Mouse (Mus musculus) gastrocnemius, adult 8-10 months (tissue): ENCODE measurements around the gene Olfr616. TPM values are rescaled to one million over a fixed set of nuclear protein-coding genes. Genes with fewer than 3 reads are reported as not detected.
"Not testable (repeated sequence)": the region's sequence is repeated elsewhere in the genome, so short reads cannot be mapped to it uniquely, and the experiment has no call there.

Source experiments
- DNase-seq, 2 experiments: peaks; one replicate each; pipeline ENCODE4 v3.0.0; 2022; ENCODE audit warnings: low spot score in 2 of 2
- microRNA-seq: library from miRNA; unstranded; fragments of <30 nt; microRNA quantifications from one replicate; pipeline ENCODE4 v1.2.0, GENCODE M21; 2022
- total RNA-seq, 4 experiments: library from RNA; stranded (reverse); gene quantifications; 2 replicates each; pipeline ENCODE4 v1.2.4; 2022

The Olfr616 gene
- not detected for total RNA-seq

GRCm38 (mm10) chr7:103569043-103569442 lies at the start of gene Olfr616:
Gene Olfr616, minus strand, starts transcription at chr7:103569143.
- DNase-seq: no peak

DNA sequence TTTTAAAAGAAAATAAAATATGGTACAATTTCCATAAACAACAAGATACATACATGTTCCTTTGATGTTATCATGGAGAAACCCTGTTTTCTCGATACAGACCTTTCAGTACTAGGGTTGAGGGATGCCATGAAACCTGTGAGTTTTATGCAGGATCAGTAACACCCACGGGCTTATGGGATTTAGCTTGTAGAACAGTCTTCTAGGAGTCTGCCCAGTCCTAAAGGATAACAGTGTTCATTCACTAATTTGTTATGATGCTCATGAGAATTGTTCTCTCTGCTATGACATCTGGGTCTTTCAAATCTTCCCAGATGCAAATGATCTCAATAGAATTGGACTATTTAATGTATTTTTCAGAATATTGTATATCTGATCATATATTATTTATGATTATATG lies 43.5 kb upstream of the Olfr616 start, which contains the start of gene Olfr620:
TSS of gene Olfr620 (minus strand) at position 101 of the 400 bp plus-strand sequence.
- DNase-seq: no peak

DNA sequence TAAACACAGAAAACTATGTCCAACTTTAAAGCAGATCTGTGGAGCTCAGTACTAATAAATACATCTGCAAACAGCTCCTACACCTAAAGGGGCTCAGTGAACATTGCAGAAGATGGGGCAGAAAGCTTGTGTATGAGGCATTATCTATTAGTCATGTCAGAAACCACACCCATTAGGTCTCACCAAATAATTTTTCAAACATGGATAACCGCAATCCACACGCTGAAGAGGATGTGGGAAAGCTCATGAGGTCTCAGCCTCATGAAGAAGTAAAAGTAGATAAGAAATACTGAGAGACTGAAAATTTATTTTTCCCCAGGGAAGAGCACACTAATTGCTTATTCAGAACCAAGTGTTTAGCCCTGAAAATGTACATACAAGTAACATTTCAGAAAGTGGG lies 38.5 kb upstream of the Olfr616 start:
- no peak for DNase-seq

DNA sequence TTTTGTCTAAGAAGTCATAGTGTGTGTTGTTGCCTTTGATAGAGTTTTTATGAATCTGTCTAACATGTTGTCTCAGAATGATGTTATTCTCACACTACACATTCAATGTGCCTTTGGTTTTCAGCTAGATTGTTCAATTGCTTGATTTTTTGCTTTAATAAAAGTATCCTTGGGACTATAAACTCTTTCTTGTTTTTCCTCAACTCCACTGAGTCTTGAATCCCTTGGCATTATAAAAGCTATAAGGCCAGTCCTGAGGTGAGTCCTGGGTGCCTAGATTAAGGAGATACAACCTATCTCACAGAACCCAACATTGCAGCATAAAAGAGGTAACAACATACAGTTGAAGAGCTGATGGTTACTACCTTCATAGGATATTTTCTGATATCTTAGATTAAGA lies 31.3 kb upstream of the Olfr616 start, which contains the start of gene Olfr619:
TSS of gene Olfr619 (plus strand) at position 301 of the 400 bp plus-strand sequence.
- no peak for DNase-seq

DNA sequence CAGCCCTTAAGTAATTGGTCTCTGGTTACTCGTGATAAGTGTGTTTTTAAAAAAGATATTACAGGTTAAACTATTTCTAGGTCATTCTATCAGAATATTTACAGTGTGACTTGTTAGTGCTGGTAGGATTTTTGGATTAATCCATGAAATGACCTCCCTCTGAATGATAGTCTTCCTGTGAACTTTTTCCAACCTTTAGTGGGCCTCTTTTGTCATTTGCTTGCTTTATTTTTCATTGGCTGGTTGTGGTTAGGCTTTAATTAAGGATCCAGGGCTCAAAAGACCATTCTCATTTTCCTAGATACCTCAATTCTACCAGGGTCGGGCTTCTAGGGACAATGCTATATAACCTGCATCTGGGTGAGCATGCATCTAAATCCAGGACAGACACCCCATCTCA lies 20.9 kb upstream of the Olfr616 start, which contains the start of gene Olfr618:
TSS of gene Olfr618 (plus strand) at position 301 of the 400 bp plus-strand sequence.
- DNase-seq: no peak

- DNase-seq: no peak
Observed at GRCm38 (mm10) chr7:103572761-103573160, 3.8 kb upstream of the Olfr616 start, which contains the start of gene Olfr617. Gene Olfr617, plus strand, starts transcription at chr7:103573061.

DNA sequence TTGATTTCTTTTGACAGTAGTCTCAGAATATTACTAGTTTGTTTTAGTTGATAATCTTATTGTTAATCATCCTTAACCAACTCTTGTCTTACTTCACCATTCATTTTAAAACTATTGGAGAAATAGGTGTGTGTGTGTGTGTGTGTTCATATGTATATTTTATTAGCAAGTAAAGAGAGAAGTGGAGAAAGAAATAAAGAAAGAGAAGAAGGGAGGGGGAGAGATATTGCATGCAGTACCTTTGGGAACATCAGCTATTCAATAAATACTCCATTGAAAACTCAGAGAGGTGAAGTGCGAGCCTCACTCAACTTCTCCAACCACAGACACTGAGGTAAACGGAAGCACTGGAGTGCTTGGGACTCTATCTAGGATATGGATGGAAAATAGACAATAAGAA lies 13.2 kb downstream of the Olfr616 start, which contains the start of gene Olfr615:
TSS of gene Olfr615 (plus strand) at position 301 of the 400 bp plus-strand sequence.
- no peak for DNase-seq

GRCm38 (mm10) chr7:103547774-103548173 lies 21.2 kb downstream of the Olfr616 start, which contains the start of gene Olfr613:
Gene Olfr613, plus strand, starts transcription at chr7:103548074.
- no peak for DNase-seq

DNA sequence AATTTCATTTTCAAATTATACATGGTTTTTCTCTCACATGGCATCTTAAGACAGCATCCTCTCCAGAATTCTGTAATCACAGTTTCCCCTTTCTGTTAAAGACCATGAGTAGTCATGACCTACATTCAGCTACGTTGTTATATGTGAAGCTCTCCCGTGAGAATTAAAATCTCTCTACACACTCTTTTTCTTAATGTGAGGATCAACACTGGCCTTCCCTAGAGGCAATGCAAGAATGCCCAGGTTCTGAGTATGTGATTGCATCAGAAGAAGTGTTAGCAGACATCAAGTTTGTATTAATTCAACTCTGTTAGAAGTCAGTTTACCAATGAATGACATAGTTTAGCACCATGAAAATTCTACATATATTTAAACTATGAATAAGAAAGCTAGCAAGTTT lies 26.3 kb downstream of the Olfr616 start, which contains the start of gene Olfr612:
TSS of gene Olfr612 (minus strand) at position 101 of the 400 bp plus-strand sequence.
- DNase-seq: not testable (repeated sequence)

GRCm38 (mm10) chr7:103520746-103521145 lies 48.2 kb downstream of the Olfr616 start, which contains the start of gene Olfr611:
Gene Olfr611, minus strand, starts transcription at chr7:103520846.
- DNase-seq: not testable (repeated sequence)

Small RNA genes lying within 50 kb of the gene (microRNA-seq; reads per million reads assigned to microRNA genes)
- not detected for gene Gm26506

Other genes starting within 250 kb of the Olfr616 start
- not detected for gene Olfr598, start 245.6 kb downstream of the Olfr616 start, total RNA-seq
- not detected for gene Olfr599, start 233.2 kb downstream of the Olfr616 start, total RNA-seq
- not detected for gene Olfr600, start 219.5 kb downstream of the Olfr616 start, total RNA-seq
- not detected for gene Olfr601, start 206.5 kb downstream of the Olfr616 start, total RNA-seq
- not detected for gene Olfr603, start 183.0 kb downstream of the Olfr616 start, total RNA-seq
- not detected for gene Usp17lc, start 154.1 kb downstream of the Olfr616 start, total RNA-seq
- gene Olfr605, start 123.7 kb downstream of the Olfr616 start, total RNA-seq: not detected
- not detected for gene Olfr606, start 120.1 kb downstream of the Olfr616 start, total RNA-seq
- not detected for gene Olfr607, start 105.0 kb downstream of the Olfr616 start, total RNA-seq
- gene Olfr608, start 99.3 kb downstream of the Olfr616 start, total RNA-seq: not detected
- gene Olfr609, start 71.1 kb downstream of the Olfr616 start, total RNA-seq: not detected
- gene Olfr610, start 57.0 kb downstream of the Olfr616 start, total RNA-seq: not detected
- not detected for gene Olfr611, start 48.3 kb downstream of the Olfr616 start, total RNA-seq
- gene Olfr612, start 26.4 kb downstream of the Olfr616 start, total RNA-seq: not detected
- gene Olfr613, start 21.1 kb downstream of the Olfr616 start, total RNA-seq: not detected
- not detected for gene Olfr615, start 13.1 kb downstream of the Olfr616 start, total RNA-seq
- gene Olfr617, start 3.9 kb upstream of the Olfr616 start, total RNA-seq: not detected
- gene Olfr618, start 21.0 kb upstream of the Olfr616 start, total RNA-seq: not detected
- not detected for gene Olfr619, start 31.4 kb upstream of the Olfr616 start, total RNA-seq
- gene Olfr620, start 43.4 kb upstream of the Olfr616 start, total RNA-seq: not detected
- not detected for gene Olfr622, start 73.6 kb upstream of the Olfr616 start, total RNA-seq
- gene Olfr623, start 94.6 kb upstream of the Olfr616 start, total RNA-seq: not detected
- not detected for gene Olfr624, start 102.0 kb upstream of the Olfr616 start, total RNA-seq
- gene Olfr625-ps1, start 113.6 kb upstream of the Olfr616 start, total RNA-seq: not detected
- not detected for gene Olfr243, start 145.5 kb upstream of the Olfr616 start, total RNA-seq
- not detected for gene Olfr628, start 161.2 kb upstream of the Olfr616 start, total RNA-seq
- gene Olfr629, start 175.8 kb upstream of the Olfr616 start, total RNA-seq: not detected
- gene Olfr630, start 188.2 kb upstream of the Olfr616 start, total RNA-seq: not detected
- not detected for gene Olfr69, start 202.5 kb upstream of the Olfr616 start, total RNA-seq
- not detected for gene Olfr68, start 210.6 kb upstream of the Olfr616 start, total RNA-seq
- gene Olfr67, start 222.7 kb upstream of the Olfr616 start, total RNA-seq: not detected
- gene Hbb-bt, start 244.9 kb upstream of the Olfr616 start, total RNA-seq: 10 to 100 TPM; 11.6 to 30.4 (median 18.8) TPM